Mouse (Mus musculus): Measurements from ENCODE around the gene Rab4b. TPM values are rescaled to one million over a fixed set of nuclear protein-coding genes. Genes with fewer than 3 reads are reported as not detected.

The Rab4b gene
- polyA plus RNA-seq, 1 experiment from 2014 or later: 38.2 TPM

DNA sequence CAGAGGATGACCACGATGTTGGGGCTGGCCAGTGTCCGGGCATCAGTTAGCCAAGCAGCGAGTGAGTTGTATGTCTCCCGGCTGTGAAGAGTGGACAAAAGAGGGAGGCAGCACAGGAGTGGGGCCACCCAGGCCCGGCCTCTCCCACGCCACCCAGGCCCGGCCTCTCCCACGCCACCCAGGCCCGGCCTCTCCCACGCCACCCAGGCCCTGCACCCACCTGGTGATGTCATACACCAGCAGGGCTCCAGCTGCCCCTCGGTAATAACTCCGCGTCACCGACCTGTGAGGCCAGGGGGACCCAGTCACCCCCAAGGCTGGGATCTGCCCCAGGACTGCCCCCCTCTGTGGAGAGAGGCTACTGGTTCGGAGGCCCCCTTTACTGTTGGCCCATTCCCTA, 4.2 kb downstream of the Rab4b start:
- 96% methylated on average over 15 of the region's 15 CpGs for WGBS (ENCODE audit: missing documents)
- Histone ChIP-seq H3K4me3 (ENCODE audit: inconsistent target) (no peak overlapping the region), H3K27ac (no peak overlapping the region), H3K36me3 (ENCODE audit: inconsistent target) (peaks cover 52% of the 10 kb centered on the region), H3K79me2 (ENCODE audit: inconsistent target) (peaks cover 23% of the 10 kb centered on the region; the same call in 1 of the 2 replicates)

DNA sequence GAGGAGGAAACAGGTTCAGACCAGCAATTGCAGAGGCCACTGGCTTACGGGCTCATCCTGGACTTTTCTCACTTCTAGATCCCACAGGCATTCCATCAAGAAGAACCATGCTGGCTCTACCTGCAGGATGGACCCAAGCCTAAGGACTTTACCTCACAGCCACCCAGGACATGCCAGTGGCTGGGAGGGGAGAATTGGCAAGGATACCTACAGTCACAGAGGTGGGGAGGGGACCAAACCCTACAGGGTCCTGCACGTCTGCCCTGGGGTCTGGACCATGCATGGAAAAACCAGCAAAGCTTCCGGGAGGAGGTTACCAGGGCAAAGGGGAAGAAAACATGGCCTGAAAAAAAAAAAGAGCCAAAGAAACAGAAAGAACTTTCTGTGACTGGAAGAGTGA, 7.7 kb downstream of the Rab4b start:
- Histone ChIP-seq H3K27ac (no peak overlapping the region), H3K36me3 (ENCODE audit: inconsistent target) (peaks cover 52% of the 10 kb centered on the region), H3K4me3 (ENCODE audit: inconsistent target) (no peak overlapping the region), H3K79me2 (ENCODE audit: inconsistent target) (peaks cover 7% of the 10 kb centered on the region)
- WGBS (ENCODE audit: missing documents): 100% methylated on average over 2 of the region's 3 CpGs

DNA sequence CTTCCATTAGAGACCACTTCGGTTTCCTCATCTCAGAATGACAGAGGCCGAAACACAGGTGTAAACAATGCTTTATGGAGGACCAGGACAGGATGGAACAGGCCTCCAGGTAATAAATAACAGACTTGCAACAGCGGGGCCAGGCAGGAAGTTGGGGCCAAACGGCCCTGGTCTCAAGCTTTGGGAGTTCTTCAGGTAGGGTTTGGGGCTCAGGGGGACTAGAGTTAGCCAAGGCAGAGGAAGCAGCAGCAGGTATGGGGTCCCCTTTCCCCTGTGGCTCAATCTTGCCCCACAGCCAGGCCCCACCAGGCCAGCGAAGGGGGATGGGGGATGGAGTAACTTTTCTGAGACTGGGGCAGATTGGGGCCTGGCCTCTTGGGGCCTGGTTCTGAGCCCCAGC, 10.3 kb downstream of the Rab4b start:
- WGBS (ENCODE audit: missing documents): 87% methylated on average over 5 of the region's 5 CpGs
- H3K27ac ChIP-seq: no peak overlapping the region
- no peak overlapping the region for H3K4me3 ChIP-seq (ENCODE audit: inconsistent target)
- peaks cover 28% of the 10 kb centered on the region for H3K79me2 ChIP-seq (ENCODE audit: inconsistent target)
- H3K36me3 ChIP-seq (ENCODE audit: inconsistent target): peaks cover 36% of the 10 kb centered on the region

DNA sequence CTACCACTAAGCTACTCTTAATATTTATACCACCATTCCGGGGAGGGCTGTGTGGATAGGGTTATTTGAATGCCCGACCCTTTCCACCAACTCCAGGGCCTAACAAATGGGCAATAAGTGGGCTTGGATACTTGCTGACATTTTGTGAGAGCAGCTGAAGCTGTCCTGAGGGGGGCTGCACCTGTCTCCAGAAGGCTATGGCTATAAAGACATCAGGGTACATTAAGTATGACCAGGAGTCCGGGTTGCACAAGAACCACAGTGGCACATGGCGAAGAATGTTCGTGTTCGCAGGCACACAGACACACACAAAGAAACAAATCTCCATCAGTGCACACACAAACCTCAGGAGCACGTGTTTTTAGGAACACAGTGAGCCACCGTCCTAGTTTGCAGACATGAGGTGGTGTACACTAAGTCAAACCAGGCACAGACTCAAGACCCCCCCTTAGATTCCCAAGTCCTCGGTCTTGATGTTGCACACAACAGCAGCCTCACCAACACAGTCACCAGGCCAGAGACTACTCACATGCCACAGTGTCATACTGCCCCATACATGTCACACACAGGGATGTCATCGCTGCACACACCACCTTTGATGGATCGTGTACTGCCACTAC, 11.1 kb downstream of the Rab4b start:
- H3K36me3 ChIP-seq (ENCODE audit: inconsistent target): peaks cover 28% of the 10 kb centered on the region
- H3K4me3 ChIP-seq (ENCODE audit: inconsistent target): peak overlapping the region; percentile 40
- H3K27ac ChIP-seq: peak overlapping the region; percentile 83
- H3K79me2 ChIP-seq (ENCODE audit: inconsistent target): peaks cover 36% of the 10 kb centered on the region
- 49% methylated on average over 10 of the region's 11 CpGs for WGBS (ENCODE audit: missing documents)

DNA sequence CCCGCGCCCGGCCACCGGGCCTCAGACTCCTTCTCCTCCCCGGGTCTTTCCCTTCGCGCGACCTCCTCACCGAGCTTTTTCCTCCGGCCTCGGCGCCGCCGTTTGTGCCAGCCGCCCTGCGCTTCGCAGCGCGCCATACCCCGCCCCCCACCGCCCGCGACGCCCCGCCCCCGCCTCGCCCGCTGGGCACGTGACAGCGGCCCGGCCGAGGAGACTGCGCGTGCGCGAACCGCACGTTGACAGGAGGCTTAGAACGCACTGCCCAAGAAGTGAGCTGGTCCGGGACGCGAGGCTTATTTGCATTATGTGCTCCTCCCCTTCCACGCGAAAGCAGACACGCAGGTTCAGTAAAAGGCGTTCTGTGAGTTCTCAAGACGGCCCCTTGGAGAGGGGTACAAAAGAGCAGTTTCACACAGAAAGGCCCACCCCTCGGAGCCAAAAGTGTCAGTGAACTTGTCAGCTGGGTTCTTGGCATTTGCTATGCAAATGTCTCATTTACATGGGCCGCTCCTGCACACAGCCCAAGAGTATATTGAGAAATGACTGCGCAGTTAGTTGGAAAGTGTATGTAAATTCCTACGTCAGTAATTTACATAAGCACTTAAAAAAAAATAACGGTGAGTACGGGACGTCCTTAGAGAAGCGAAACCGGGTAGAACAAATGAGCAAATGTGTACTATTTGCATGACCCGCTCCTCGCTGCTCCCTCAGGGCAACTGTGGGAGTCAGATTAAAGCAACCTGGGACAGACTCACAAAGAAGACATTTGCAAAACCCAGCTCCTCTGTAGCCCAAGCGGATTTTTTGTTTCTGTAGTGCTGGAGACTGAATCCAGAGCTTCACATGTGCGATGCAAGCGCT, 11.9 kb downstream of the Rab4b start, which contains the start of gene Egln2:
Egln2 (minus strand) TSS at position 189 of the 861 bp plus-strand sequence.
- Histone ChIP-seq H3K36me3 (ENCODE audit: inconsistent target) (peaks cover 20% of the 10 kb centered on the region), H3K27ac (peak within 1 kb of the TSS; percentile 83)
- 2% methylated on average over 25 of the region's 61 CpGs for WGBS (ENCODE audit: missing documents)

DNA sequence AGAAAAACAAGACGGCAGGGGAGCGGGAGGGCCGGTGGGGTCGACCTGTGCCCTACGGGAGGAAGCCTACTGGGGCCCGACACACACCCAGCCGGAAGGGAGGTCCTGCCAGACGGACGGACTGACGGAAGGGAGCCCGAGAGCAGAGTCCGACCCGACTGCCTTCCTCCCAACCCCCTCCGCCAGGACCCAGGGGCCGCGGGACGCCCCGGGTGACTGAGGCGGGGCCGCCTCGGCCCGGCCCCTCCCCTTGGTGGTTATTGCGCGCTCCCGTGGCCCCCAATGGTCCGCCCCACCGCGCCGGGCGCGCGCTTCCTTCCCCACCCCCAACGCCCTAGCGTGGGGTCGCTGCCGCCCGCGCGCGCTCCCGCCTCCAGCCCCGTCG, 12.5 kb downstream of the Rab4b start:
- H3K79me2 ChIP-seq (ENCODE audit: inconsistent target): peaks cover 50% of the 10 kb centered on the region
- H3K36me3 ChIP-seq (ENCODE audit: inconsistent target): peaks cover 14% of the 10 kb centered on the region; the same call in 1 of the 2 replicates
- peak overlapping the region; percentile 72 for H3K27ac ChIP-seq
- H3K4me3 ChIP-seq (ENCODE audit: inconsistent target): peak overlapping the region; percentile 79
- WGBS (ENCODE audit: missing documents): under 1% methylated on average over 39 of the region's 43 CpGs

More for the DNA sequence above, 11.9 kb downstream of the Rab4b start, which contains the start of gene Egln2:
- peaks cover 44% of the 10 kb centered on the region for H3K79me2 ChIP-seq (ENCODE audit: inconsistent target)
- peak within 1 kb of the TSS; percentile 79 for H3K4me3 ChIP-seq (ENCODE audit: inconsistent target)

DNA sequence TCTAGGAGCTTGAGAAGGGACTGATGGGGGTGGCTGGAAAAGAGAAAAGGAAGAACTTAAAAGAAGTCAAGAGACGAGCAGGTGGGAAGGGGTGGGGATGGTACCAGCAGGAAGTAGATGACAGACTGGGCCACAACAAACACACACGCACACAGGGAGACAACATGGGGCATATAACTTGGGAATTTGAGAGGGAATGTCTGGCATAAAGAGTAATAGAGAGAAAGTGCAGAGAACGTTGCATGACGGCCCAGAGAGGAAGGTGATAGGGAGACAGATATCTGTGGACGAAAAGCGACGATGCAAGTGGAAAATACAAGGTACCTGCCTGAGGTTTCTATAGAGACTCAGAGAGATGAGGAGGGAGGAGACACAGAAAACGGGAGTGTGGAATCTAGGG, 13.0 kb downstream of the Rab4b start:
- peak overlapping the region; percentile 79 for H3K4me3 ChIP-seq (ENCODE audit: inconsistent target)
- H3K27ac ChIP-seq: peak overlapping the region; percentile 72
- H3K79me2 ChIP-seq (ENCODE audit: inconsistent target): peaks cover 55% of the 10 kb centered on the region
- peaks cover 9% of the 10 kb centered on the region; the same call in 1 of the 2 replicates for H3K36me3 ChIP-seq (ENCODE audit: inconsistent target)
- 3% methylated on average over 8 of the region's 8 CpGs for WGBS (ENCODE audit: missing documents)

DNA sequence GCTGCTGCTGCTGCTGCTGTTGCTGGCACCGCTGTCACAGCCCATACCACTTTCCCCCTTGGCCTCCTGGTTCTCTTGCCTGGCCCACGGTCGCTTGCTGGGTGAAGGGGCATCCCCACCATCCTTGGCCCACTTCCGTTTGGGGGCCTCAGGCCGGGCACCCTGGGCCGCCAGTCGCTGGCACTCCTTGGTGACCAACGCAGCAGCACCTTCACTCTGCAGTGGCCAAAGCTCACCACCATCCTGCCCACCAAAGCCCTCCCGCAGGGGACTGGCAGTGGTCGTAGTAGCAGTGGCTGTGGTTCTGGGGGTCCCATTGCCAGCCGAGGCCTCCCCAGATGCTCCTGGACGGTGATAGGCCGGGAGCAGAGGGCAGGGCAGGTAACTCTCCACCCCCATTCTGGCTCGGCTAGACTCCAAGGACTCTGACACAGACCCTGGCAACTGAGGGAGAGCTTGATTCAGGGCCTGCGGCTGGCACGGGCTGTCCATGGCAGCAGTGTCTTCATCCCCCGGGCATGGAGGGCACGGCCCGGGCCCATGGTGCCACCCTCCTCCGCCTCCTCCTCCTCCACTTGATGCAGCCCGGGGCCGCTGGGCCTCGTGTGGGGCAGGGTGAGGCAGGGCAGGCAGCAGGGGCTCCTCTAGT, 13.6 kb downstream of the Rab4b start:
- Histone ChIP-seq H3K27ac (no peak overlapping the region), H3K4me3 (ENCODE audit: inconsistent target) (no peak overlapping the region; the same call in 1 of the 2 replicates), H3K79me2 (ENCODE audit: inconsistent target) (peaks cover 58% of the 10 kb centered on the region), H3K36me3 (ENCODE audit: inconsistent target) (peaks cover 3% of the 10 kb centered on the region; the same call in 1 of the 2 replicates)
- WGBS (ENCODE audit: missing documents): 85% methylated on average over 23 of the region's 23 CpGs

DNA sequence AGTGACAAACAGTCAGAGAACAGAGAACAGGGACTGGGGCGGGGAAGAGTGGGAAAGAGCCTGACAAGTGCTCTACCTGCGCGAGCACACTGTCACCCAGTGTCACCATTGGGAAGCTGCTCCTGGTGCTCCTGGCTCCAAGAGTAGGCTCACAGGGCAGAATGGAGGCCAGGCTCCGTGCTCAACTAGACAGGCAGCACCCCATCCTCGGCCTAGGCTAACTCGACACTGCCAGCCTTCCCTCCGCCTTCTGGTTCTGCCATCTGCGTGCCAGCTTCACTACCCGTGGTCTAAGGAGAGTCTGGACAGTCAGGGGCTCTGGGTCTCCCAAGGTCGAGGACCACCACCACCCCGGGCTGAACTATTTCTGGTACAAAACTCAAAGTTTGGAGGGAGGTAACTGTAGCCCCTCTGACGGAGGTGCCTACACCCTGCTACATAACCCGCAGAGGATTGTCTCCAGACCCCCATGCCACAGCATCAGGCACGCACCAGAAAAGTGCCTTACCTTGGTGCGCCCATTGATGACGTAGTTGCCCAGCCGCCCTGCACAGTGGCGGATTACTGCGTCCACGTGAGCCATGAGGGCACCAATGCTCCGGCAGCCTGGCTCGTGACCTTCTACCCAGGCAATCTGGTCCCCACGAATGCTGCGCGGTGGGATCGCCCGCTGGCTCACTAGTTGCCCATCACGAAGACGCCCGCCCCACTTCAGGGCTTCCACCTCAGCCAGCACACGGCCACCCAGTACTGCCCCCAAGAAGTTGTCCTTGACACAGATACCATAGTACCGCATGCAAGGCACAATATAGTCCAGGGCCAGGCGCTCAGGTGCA, 14.4 kb downstream of the Rab4b start:
- WGBS (ENCODE audit: missing documents): 94% methylated on average over 33 of the region's 33 CpGs
- H3K36me3 ChIP-seq (ENCODE audit: inconsistent target): peaks cover 3% of the 10 kb centered on the region
- H3K27ac ChIP-seq: no peak overlapping the region
- H3K79me2 ChIP-seq (ENCODE audit: inconsistent target): peaks cover 58% of the 10 kb centered on the region
- no peak overlapping the region for H3K4me3 ChIP-seq (ENCODE audit: inconsistent target)

DNA sequence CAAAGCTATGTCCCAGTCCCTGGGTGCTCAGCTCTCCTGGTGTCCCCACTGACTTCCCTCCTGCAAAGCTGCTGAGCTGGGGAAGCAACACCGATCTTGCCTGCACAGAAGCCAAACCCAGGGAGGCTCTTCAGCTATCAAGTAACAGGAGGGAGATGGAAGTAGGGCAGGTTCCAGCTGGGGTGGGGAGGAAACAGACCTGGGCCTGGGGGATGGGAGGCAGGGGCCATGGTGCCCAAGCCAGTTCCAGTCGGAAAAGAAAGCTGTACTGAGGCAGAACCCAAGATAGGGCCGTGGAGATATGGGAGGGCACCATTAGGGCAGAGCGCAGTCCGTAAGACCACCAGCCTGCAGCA, 15.3 kb downstream of the Rab4b start:
- no peak overlapping the region for H3K4me3 ChIP-seq (ENCODE audit: inconsistent target)
- peaks cover 58% of the 10 kb centered on the region for H3K79me2 ChIP-seq (ENCODE audit: inconsistent target)
- H3K36me3 ChIP-seq (ENCODE audit: inconsistent target): peaks cover 12% of the 10 kb centered on the region
- 84% methylated on average over 5 of the region's 5 CpGs for WGBS (ENCODE audit: missing documents)
- no peak overlapping the region for H3K27ac ChIP-seq

DNA sequence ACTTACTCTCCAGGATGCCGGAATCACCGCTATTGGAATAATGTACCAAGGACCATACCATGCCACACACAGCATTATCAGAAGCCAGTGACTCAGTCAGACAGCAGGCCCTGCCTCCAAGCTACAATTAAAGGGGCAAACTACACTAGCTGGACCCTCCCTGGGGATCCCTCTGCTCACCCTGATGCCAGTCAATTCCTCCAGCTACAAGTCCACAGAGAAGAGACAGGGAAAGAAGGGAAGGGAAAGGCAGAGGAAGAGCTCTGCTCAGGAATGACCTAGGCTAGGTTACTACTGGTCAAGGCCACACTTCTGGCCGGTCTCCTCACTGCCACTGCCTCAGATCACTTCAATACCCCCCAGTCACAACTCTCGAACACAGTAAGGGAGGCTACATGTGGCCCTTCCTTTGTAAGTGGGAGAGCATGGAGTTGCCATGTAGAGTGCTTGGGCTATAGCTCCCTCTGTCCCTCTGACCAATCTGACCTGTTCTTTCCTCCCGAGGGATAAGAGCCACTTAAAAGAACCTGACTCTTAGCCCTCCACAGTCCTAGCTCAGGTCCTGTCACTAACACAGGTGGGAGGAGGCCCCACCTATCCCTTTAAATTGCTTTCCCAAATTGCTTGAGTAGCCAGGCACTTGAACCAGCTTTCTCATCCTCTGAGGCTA, 15.8 kb downstream of the Rab4b start:
- WGBS (ENCODE audit: missing documents): 92% methylated on average over 5 of the region's 5 CpGs

DNA sequence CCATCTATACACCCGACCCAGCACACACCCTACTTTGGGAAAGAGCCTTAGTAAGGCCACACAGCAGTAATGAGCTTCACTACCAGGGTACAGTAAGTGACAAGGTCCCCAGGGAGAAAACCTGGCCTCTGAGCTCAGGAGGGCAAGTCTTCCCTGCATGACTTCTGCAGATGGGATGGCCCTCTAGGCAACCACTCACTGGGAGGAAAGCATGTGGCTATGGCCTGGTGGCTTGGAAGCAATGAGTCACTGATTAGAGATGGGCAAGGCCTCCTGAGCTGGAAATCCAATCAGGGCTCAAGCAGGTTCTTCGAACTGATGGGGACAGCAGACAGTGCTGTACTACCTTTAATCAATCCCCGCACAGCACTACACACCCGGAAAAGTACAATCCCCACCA, 17.0 kb downstream of the Rab4b start:
- Histone ChIP-seq H3K27ac (no peak overlapping the region), H3K4me3 (ENCODE audit: inconsistent target) (no peak overlapping the region), H3K79me2 (ENCODE audit: inconsistent target) (peaks cover 58% of the 10 kb centered on the region), H3K36me3 (ENCODE audit: inconsistent target) (peaks cover 22% of the 10 kb centered on the region)
- WGBS (ENCODE audit: missing documents): 86% methylated on average over 4 of the region's 4 CpGs

More for the DNA sequence above, 15.8 kb downstream of the Rab4b start:
- peaks cover 58% of the 10 kb centered on the region for H3K79me2 ChIP-seq (ENCODE audit: inconsistent target)
- H3K4me3 ChIP-seq (ENCODE audit: inconsistent target): no peak overlapping the region
- H3K27ac ChIP-seq: no peak overlapping the region
- H3K36me3 ChIP-seq (ENCODE audit: inconsistent target): peaks cover 18% of the 10 kb centered on the region

DNA sequence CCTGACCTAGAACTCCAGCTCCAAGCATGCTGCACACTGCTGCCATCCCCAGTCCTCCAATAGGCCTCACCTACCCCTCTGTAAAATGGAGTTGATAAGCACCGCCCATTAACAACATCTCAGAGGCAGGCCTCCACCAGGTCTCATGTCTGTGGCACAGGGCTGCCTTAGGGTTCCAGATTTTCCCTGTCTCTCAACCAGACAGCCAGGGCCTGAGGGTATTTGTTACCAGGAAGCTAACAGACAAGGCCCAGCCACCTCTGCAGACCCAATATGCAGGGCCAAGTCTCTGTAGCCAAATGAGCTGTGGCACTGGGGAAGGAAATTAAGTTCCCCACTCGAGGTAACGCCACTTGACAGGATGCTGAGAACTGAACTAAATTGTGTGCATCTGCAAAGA, 17.8 kb downstream of the Rab4b start:
- Histone ChIP-seq H3K27ac (no peak overlapping the region), H3K79me2 (ENCODE audit: inconsistent target) (peaks cover 56% of the 10 kb centered on the region), H3K4me3 (ENCODE audit: inconsistent target) (no peak overlapping the region), H3K36me3 (ENCODE audit: inconsistent target) (peaks cover 22% of the 10 kb centered on the region)
- 72% methylated on average over 3 of the region's 3 CpGs for WGBS (ENCODE audit: missing documents)

Measured in macrophage (primary cell).